Mouse (Mus musculus) forebrain, embryonic 15.5 days (tissue): ENCODE measurements around the gene Gpr19. TPM values are rescaled to one million over a fixed set of nuclear protein-coding genes. Genes with fewer than 3 reads are reported as not detected.
A peak's percentile ranks its signal among the peaks of the same experiment; 100 is the strongest.

Source experiments
- ATAC-seq: fragments of 200-750 bp; cut with Nextera tagmentation; replicated peaks from 2 replicates; pipeline ENCODE4 v1.8.0; 2017; ENCODE audit warnings: mild to moderate bottlenecking, moderate TSS enrichment, moderate library complexity
- H3K27ac ChIP-seq: fragments of 300-500 bp; sonication (generic); replicated peaks from 2 replicates; pipeline ENCODE4 v1.5.1; 2015; ENCODE audit warnings: mild to moderate bottlenecking, inconsistent platforms
- H3K27me3 ChIP-seq: fragments of 300-500 bp; sonication (generic); 2 replicates; pipeline ENCODE4 v1.6.1; 2015; ENCODE audit warnings: inconsistent platforms
- H3K36me3 ChIP-seq: fragments of 300-500 bp; sonication (generic); 2 replicates; pipeline ENCODE4 v1.6.1; 2015; ENCODE audit warnings: mild to moderate bottlenecking, inconsistent platforms
- H3K4me1 ChIP-seq: fragments of 300-500 bp; sonication (generic); 2 replicates; pipeline ENCODE4 v1.6.1; 2015; ENCODE audit warnings: inconsistent platforms
- H3K4me2 ChIP-seq: fragments of 300-500 bp; sonication (generic); replicated peaks from 2 replicates; pipeline ENCODE4 v1.6.1; 2015; ENCODE audit warnings: mild to moderate bottlenecking, inconsistent platforms
- H3K4me3 ChIP-seq: fragments of 300-500 bp; sonication (generic); 2 replicates; pipeline ENCODE4 v1.5.1; 2015; ENCODE audit warnings: mild to moderate bottlenecking, inconsistent platforms
- H3K9ac ChIP-seq: fragments of 300-500 bp; sonication (generic); replicated peaks from 2 replicates; pipeline ENCODE4 v1.6.1; 2015; ENCODE audit warnings: mild to moderate bottlenecking, inconsistent platforms
- H3K9me3 ChIP-seq: fragments of 300-500 bp; sonication (generic); 2 replicates; pipeline ENCODE4 v1.6.1; 2016; ENCODE audit warnings: inconsistent platforms
- WGBS: fragments of 180-500 bp; shearing (Covaris S2); methylation state at CpG from one replicate; pipeline ENCODE4 v1.1.7; 2015; ENCODE audit warnings: mixed read lengths; 5-methylcytosine and 5-hydroxymethylcytosine counted together
- polyA plus RNA-seq: library from polyadenylated mRNA; unstranded; fragments of >200 nt; fragmentation: Nextera tagmentation; extraction: Ambion mirVana; gene quantifications from 2 replicates; pipeline ENCODE4 v1.2.1, GENCODE M21; 2015

Gene Gpr19
- polyA plus RNA-seq, 1 experiment from 2014 or later = 47.7 TPM

- no peak for ATAC-seq
- Histone ChIP-seq H3K4me2 (peak overlapping the region; percentile 83), H3K36me3 (no peaks in the 10 kb centered on the region), H3K9ac (peak overlapping the region; percentile 86), H3K4me3 (peak overlapping the region; percentile 90), H3K4me1 (peaks cover 49% of the 10 kb centered on the region), H3K27ac (peak overlapping the region; percentile 100), H3K9me3 (no peaks in the 10 kb centered on the region), H3K27me3 (no peaks in the 10 kb centered on the region)
- WGBS = under 1% methylated on average over 32 of the region's 32 CpGs
Measured at GRCm38 (mm10) chr6:134921014-134921694, 22.8 kb upstream of the Gpr19 start.

GRCm38 (mm10) chr6:134920190-134921013 is 22.0 kb upstream of the Gpr19 start, which contains the start of gene Cdkn1b:
Gene Cdkn1b, plus strand, starts transcription at chr6:134920401.
- H3K27ac ChIP-seq = peak within 1 kb of the TSS; percentile 100
- peak; percentile 96 for ATAC-seq
- H3K36me3 ChIP-seq = no peaks in the 10 kb centered on the region
- no peaks in the 10 kb centered on the region for H3K27me3 ChIP-seq
- peaks cover 46% of the 10 kb centered on the region for H3K4me1 ChIP-seq
- peak within 1 kb of the TSS; percentile 86 for H3K9ac ChIP-seq
- H3K4me3 ChIP-seq = peak within 1 kb of the TSS; percentile 90
- no peaks in the 10 kb centered on the region for H3K9me3 ChIP-seq
- WGBS = under 1% methylated on average over 76 of the region's 77 CpGs
- H3K4me2 ChIP-seq = peak within 1 kb of the TSS; percentile 83

GRCm38 (mm10) chr6:134919511-134920189 is 21.3 kb upstream of the Gpr19 start:
- peak; percentile 78 for ATAC-seq
- Histone ChIP-seq H3K4me1 (peaks cover 43% of the 10 kb centered on the region), H3K27ac (peak overlapping the region; percentile 100)

GRCm38 (mm10) chr6:134918769-134919168 is 20.4 kb upstream of the Gpr19 start:
- WGBS = 88% methylated on average over 10 of the region's 10 CpGs
- Histone ChIP-seq H3K9ac (no peak overlapping the region), H3K36me3 (no peaks in the 10 kb centered on the region), H3K4me3 (no peak overlapping the region), H3K4me2 (no peak overlapping the region), H3K4me1 (peaks cover 39% of the 10 kb centered on the region), H3K27ac (no peak overlapping the region), H3K9me3 (no peaks in the 10 kb centered on the region), H3K27me3 (no peaks in the 10 kb centered on the region)
- ATAC-seq = no peak

More at GRCm38 (mm10) chr6:134919511-134920189, 21.3 kb upstream of the Gpr19 start:
- Histone ChIP-seq H3K36me3 (no peaks in the 10 kb centered on the region), H3K27me3 (no peaks in the 10 kb centered on the region), H3K9ac (peak overlapping the region; percentile 86), H3K4me3 (peak overlapping the region; percentile 90), H3K9me3 (no peaks in the 10 kb centered on the region), H3K4me2 (peak overlapping the region; percentile 83)
- 2% methylated on average over 37 of the region's 37 CpGs for WGBS

GRCm38 (mm10) chr6:134917087-134917486 is 18.7 kb upstream of the Gpr19 start:
- 0 out of 2 replicates have a peak overlapping the region, but pooled peaks have one; percentile 26 for H3K9ac ChIP-seq
- H3K9me3 ChIP-seq = no peaks in the 10 kb centered on the region
- peak overlapping the region; percentile 17; the same call in 1 of the 2 replicates for H3K27ac ChIP-seq
- H3K4me2 ChIP-seq = peak overlapping the region; percentile 54
- no peaks in the 10 kb centered on the region for H3K27me3 ChIP-seq
- no peak for ATAC-seq
- H3K4me3 ChIP-seq = peak overlapping the region; percentile 39
- H3K36me3 ChIP-seq = no peaks in the 10 kb centered on the region
- peaks cover 23% of the 10 kb centered on the region for H3K4me1 ChIP-seq
- 2% methylated on average over 11 of the region's 11 CpGs for WGBS

- WGBS = under 1% methylated on average over 11 of the region's 11 CpGs
- no peak for ATAC-seq
- H3K4me3 ChIP-seq = peak overlapping the region; percentile 39
- peak overlapping the region; percentile 17; the same call in 1 of the 2 replicates for H3K27ac ChIP-seq
- H3K4me2 ChIP-seq = peak overlapping the region; percentile 54
- no peaks in the 10 kb centered on the region for H3K36me3 ChIP-seq
- H3K9me3 ChIP-seq = no peaks in the 10 kb centered on the region
- peaks cover 21% of the 10 kb centered on the region for H3K4me1 ChIP-seq
- no peaks in the 10 kb centered on the region for H3K27me3 ChIP-seq
- H3K9ac ChIP-seq = peak overlapping the region; percentile 26; the same call in 1 of the 2 replicates
Measured at GRCm38 (mm10) chr6:134916641-134917040, 18.3 kb upstream of the Gpr19 start.

- Histone ChIP-seq H3K36me3 (no peaks in the 10 kb centered on the region), H3K9ac (no peak overlapping the region), H3K27ac (no peak overlapping the region), H3K4me2 (no peak overlapping the region), H3K4me3 (no peak overlapping the region), H3K9me3 (no peaks in the 10 kb centered on the region), H3K27me3 (no peaks in the 10 kb centered on the region), H3K4me1 (peaks cover 19% of the 10 kb centered on the region)
- WGBS = 92% methylated on average over 5 of the region's 5 CpGs
- ATAC-seq = no peak
Measured at GRCm38 (mm10) chr6:134914523-134914922, 16.1 kb upstream of the Gpr19 start.

- H3K4me3 ChIP-seq = no peak overlapping the region
- no peak overlapping the region for H3K27ac ChIP-seq
- H3K4me1 ChIP-seq = no peaks in the 10 kb centered on the region
- no peak overlapping the region for H3K9ac ChIP-seq
- ATAC-seq = no peak
- no peak overlapping the region for H3K4me2 ChIP-seq
- H3K9me3 ChIP-seq = no peaks in the 10 kb centered on the region
- no peaks in the 10 kb centered on the region for H3K36me3 ChIP-seq
- 82% methylated on average over 1 of the region's 1 CpGs for WGBS
- H3K27me3 ChIP-seq = no peaks in the 10 kb centered on the region
Measured at GRCm38 (mm10) chr6:134905811-134906210, 7.4 kb upstream of the Gpr19 start.

- Histone ChIP-seq H3K9me3 (no peaks in the 10 kb centered on the region), H3K9ac (no peak overlapping the region), H3K27ac (no peak overlapping the region), H3K4me1 (peaks cover 7% of the 10 kb centered on the region), H3K4me3 (no peak overlapping the region), H3K36me3 (no peaks in the 10 kb centered on the region), H3K27me3 (no peaks in the 10 kb centered on the region), H3K4me2 (no peak overlapping the region)
- ATAC-seq = no peak
- WGBS = 95% methylated on average over 10 of the region's 10 CpGs
Measured at GRCm38 (mm10) chr6:134903891-134904884, 5.8 kb upstream of the Gpr19 start.

GRCm38 (mm10) chr6:134903368-134903767 is 5.0 kb upstream of the Gpr19 start:
- Histone ChIP-seq H3K4me1 (peaks cover 10% of the 10 kb centered on the region), H3K4me2 (no peak overlapping the region), H3K27me3 (no peaks in the 10 kb centered on the region), H3K4me3 (no peak overlapping the region), H3K9ac (no peak overlapping the region), H3K36me3 (no peaks in the 10 kb centered on the region), H3K9me3 (no peaks in the 10 kb centered on the region), H3K27ac (no peak overlapping the region)
- no peak for ATAC-seq
- 95% methylated on average over 4 of the region's 4 CpGs for WGBS
